Mouse (Mus musculus) embryo, embryonic 9.5 days (tissue): ENCODE results near the gene Jagn1.

Experiments
- DNase-seq: peaks from one replicate; pipeline ENCODE4 v3.0.0-alpha.2; 2017; ENCODE audit errors: extremely low spot score

Gene Jagn1

GRCm38 (mm10) chr6:113473715-113474114 lies 31.3 kb downstream of the Jagn1 start:
- DNase-seq: no peak

GRCm38 (mm10) chr6:113477353-113477752 lies 35.0 kb downstream of the Jagn1 start:
- no peak for DNase-seq

- DNase-seq: no peak
These were observed 36.5 kb downstream of the Jagn1 start for GRCm38 (mm10) chr6:113478906-113479305.

- no peak for DNase-seq
These were observed 38.4 kb downstream of the Jagn1 start for GRCm38 (mm10) chr6:113480555-113481373.

DNA sequence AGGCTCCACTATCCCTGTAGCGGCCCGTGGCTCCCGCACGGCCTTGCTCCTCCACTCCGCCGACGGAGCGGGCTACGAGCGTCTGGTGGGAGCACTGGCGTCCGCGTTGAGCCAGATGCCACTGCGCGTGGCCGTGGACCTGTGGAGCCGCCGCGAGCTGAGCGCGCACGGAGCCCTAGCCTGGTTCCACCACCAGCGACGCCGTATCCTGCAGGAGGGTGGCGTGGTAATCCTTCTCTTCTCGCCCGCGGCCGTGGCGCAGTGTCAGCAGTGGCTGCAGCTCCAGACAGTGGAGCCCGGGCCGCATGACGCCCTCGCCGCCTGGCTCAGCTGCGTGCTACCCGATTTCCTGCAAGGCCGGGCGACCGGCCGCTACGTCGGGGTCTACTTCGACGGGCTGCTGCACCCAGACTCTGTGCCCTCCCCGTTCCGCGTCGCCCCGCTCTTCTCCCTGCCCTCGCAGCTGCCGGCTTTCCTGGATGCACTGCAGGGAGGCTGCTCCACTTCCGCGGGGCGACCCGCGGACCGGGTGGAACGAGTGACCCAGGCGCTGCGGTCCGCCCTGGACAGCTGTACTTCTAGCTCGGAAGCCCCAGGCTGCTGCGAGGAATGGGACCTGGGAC lies 40.2 kb downstream of the Jagn1 start:
- peak; percentile 25 for DNase-seq

DNA sequence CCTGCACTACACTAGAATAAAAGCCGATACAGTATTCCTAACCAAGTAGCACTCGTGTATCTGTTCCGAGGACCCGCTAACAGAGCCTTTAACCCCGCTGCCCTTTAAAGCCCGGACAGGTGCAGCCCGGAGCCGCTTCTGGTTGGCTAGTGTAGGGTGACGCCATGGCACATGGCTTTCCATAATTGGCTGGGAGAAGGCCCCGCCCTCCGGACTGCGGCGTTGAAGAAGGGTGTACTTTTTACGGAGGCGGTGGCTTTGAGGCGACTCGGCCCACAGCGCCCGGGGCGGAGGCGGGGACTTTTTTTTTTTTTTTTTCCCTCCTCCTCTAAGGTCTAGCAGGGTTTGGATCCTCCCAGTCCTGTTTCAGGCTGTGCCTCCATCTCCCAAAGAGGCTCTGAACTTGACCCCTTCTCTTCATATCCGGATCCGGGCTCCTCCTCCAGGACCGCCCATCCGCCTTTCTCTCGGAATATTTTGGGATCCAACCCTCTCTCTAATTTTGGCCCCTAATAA lies 40.8 kb downstream of the Jagn1 start, which contains the start of gene Creld1:
Gene Creld1, plus strand, starts transcription at position 198 of the 516 bp plus-strand sequence.
- peak; percentile 90 for DNase-seq

DNA sequence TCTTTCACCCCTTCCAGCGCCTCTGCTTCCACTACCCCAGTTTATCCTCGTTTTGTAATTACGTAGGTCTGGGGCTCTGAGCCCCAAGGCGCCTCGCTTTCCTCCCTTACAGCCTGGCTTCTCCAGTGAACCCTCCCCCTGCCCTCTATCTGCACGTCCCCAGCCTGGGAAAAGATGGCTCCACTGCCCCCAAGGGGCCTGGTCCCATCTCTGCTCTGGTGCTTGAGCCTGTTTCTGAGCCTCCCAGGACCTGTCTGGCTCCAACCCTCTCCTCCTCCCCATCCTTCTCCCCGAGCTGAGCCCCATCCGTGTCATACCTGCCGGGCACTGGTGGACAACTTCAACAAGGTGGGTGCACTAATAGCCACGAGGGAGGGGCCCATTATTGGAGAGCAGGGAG lies 41.4 kb downstream of the Jagn1 start:
- DNase-seq: peak; percentile 35

DNA sequence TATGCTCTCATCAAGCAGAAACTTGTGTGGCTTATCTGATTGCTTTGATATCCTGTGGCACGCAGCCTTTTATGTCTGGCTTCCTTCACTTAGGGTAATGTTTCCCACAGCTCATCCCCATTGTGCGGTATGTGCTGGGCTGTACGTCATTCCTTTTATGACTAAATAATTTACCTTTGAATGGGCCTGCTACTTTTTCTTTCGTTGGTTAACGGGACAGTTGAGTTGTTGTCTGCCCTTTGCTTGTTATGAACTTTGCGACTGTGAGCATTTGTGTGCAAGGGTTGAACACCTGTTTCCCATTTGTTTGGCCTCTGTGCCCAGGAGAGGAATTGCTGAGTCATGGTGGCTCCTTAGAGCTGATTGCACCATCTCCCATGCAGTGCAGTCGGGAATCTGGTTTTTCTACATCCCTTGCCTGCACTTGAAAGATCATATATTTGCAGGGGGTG lies 44.8 kb downstream of the Jagn1 start:
- DNase-seq: peak; percentile 23

DNA sequence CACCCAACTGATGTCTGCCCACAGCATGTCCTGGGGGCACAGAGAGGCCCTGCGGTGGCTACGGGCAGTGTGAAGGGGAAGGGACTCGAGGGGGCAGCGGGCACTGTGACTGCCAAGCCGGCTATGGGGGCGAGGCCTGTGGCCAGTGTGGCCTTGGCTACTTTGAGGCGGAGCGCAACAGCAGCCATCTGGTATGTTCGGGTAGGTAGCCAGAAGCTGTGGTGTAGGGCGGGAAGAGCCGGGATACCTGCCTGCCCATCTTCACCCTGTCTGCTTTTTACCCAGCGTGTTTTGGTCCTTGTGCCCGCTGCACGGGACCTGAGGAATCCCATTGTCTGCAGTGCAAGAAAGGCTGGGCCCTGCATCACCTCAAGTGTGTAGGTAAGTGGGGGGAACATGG lies 47.0 kb downstream of the Jagn1 start:
- DNase-seq: no peak

GRCm38 (mm10) chr6:113492101-113492864 lies 49.9 kb downstream of the Jagn1 start:
- no peak for DNase-seq

- peak; percentile 80 for DNase-seq
These were observed 52.0 kb downstream of the Jagn1 start for GRCm38 (mm10) chr6:113494258-113494788.

- DNase-seq: no peak
These were observed 52.8 kb downstream of the Jagn1 start for GRCm38 (mm10) chr6:113495071-113495675.
